Mouse (Mus musculus) midbrain, postnatal 0 days (tissue): ENCODE data around the gene Adgrg7. TPM values are rescaled to one million over a fixed set of nuclear protein-coding genes. Genes with fewer than 3 reads are reported as not detected.

Experiments used
- ATAC-seq: fragments of 200-750 bp; cut with Nextera tagmentation; 2 replicates; pipeline ENCODE4 v1.8.0; 2017; ENCODE audit warnings: moderate number of reproducible peaks, mild to moderate bottlenecking, moderate TSS enrichment, moderate library complexity; ENCODE audit not compliant: low FRiP score
- DNase-seq: peaks from one replicate; pipeline ENCODE4 v3.0.0-alpha.2; 2015; ENCODE audit warnings: low spot score
- H3K27ac ChIP-seq: fragments of 300-500 bp; sonication (generic); 2 replicates; pipeline ENCODE4 v1.5.1; 2014; ENCODE audit warnings: low read depth, mild to moderate bottlenecking, low read length, mixed read lengths
- H3K27me3 ChIP-seq: fragments of 300-500 bp; sonication (generic); 2 replicates; pipeline ENCODE4 v1.6.1; 2014; ENCODE audit warnings: low read length, control low read depth, mixed read lengths; ENCODE audit not compliant: insufficient read depth
- H3K36me3 ChIP-seq: fragments of 300-500 bp; sonication (generic); 2 replicates; pipeline ENCODE4 v1.6.1; 2014; ENCODE audit warnings: low read length, control low read depth, mixed read lengths; ENCODE audit not compliant: insufficient read depth
- H3K4me1 ChIP-seq: fragments of 300-500 bp; sonication (generic); 2 replicates; pipeline ENCODE4 v1.6.1; 2014; ENCODE audit warnings: mild to moderate bottlenecking, control low read depth, antibody characterized with exemption, low read length, mixed read lengths; ENCODE audit not compliant: insufficient read depth
- H3K4me2 ChIP-seq: fragments of 300-500 bp; sonication (generic); 2 replicates; pipeline ENCODE4 v1.6.1; 2014; ENCODE audit warnings: low read depth, mild to moderate bottlenecking, low read length, mixed read lengths; ENCODE audit not compliant: poor library complexity, severe bottlenecking
- H3K4me3 ChIP-seq: fragments of 300-500 bp; sonication (generic); 2 replicates; pipeline ENCODE4 v1.5.1; 2014; ENCODE audit warnings: low read depth, mild to moderate bottlenecking, low read length, moderate library complexity
- H3K9ac ChIP-seq: fragments of 300-500 bp; sonication (generic); replicated peaks from 2 replicates; pipeline ENCODE4 v1.6.1; 2014; ENCODE audit warnings: mild to moderate bottlenecking, low read length, moderate library complexity, mixed read lengths; ENCODE audit not compliant: poor library complexity, severe bottlenecking
- H3K9me3 ChIP-seq: fragments of 300-500 bp; sonication (generic); 2 replicates; pipeline ENCODE4 v1.6.1; 2016; ENCODE audit warnings: low read length, control low read depth
- CTCF ChIP-seq: IDR thresholded peaks from 2 replicates; pipeline ENCODE4 v1.5.1; 2016; ENCODE audit warnings: antibody characterized with exemption, mild to moderate bottlenecking
- WGBS: fragments of 180-500 bp; shearing (Covaris S2); extraction: QIAGEN DNeasy Blood & Tissue Kit; methylation state at CpG from one replicate; pipeline ENCODE4 v1.1.7; 2014; 5-methylcytosine and 5-hydroxymethylcytosine counted together
- polyA plus RNA-seq: library from polyadenylated mRNA; unstranded; fragments of >200 nt; fragmentation: Nextera tagmentation; extraction: Ambion mirVana; gene quantifications from 2 replicates; pipeline ENCODE4 v1.2.1, GENCODE M21; 2015
- total RNA-seq: library from RNA; depleted of rRNA; stranded (reverse); fragments of >200 nt; gene quantifications from 2 replicates; pipeline ENCODE4 v1.2.3, GENCODE M21; 2014; rRNA removed

Gene Adgrg7
- not detected in 2 replicates for total RNA-seq
- polyA plus RNA-seq = not detected in 2 replicates

- no peaks in the 10 kb centered on the region for H3K4me1 ChIP-seq
- DNase-seq (no peak), ATAC-seq (no peak)
- 76% methylated on average over 8 of the region's 8 CpGs for WGBS
- H3K4me2 ChIP-seq = no peak within 1 kb of the TSS
- no peaks in the 10 kb centered on the region for H3K9me3 ChIP-seq
- H3K27me3 ChIP-seq = no peaks in the 10 kb centered on the region
- no peak for TF ChIP-seq CTCF
- H3K36me3 ChIP-seq = no peaks in the 10 kb centered on the region
- no peak within 1 kb of the TSS for H3K4me3 ChIP-seq
- no peak within 1 kb of the TSS for H3K27ac ChIP-seq
- no peak within 1 kb of the TSS for H3K9ac ChIP-seq
These were observed at the start of gene Adgrg7 for GRCm38 (mm10) chr16:56795481-56796139. Gene Adgrg7 (minus strand): TSS chr16:56795855.

GRCm38 (mm10) chr16:56842988-56843387 is 47.3 kb upstream of the Adgrg7 start:
- H3K4me3 ChIP-seq = no peak overlapping the region
- no peaks in the 10 kb centered on the region for H3K4me1 ChIP-seq
- no peak overlapping the region for H3K4me2 ChIP-seq
- no peak overlapping the region for H3K9ac ChIP-seq
- TF ChIP-seq CTCF = no peak
- no peak overlapping the region for H3K27ac ChIP-seq
- H3K27me3 ChIP-seq = no peaks in the 10 kb centered on the region
- 89% methylated on average over 5 of the region's 5 CpGs for WGBS
- ATAC-seq (no peak), DNase-seq (no peak)
- H3K36me3 ChIP-seq = no peaks in the 10 kb centered on the region
- no peaks in the 10 kb centered on the region for H3K9me3 ChIP-seq

GRCm38 (mm10) chr16:56833312-56833711 is 37.7 kb upstream of the Adgrg7 start:
- no peak overlapping the region for H3K9ac ChIP-seq
- no peak for TF ChIP-seq CTCF
- no peaks in the 10 kb centered on the region for H3K27me3 ChIP-seq
- ATAC-seq = no peak
- DNase-seq = no peak
- WGBS = 98% methylated on average over 1 of the region's 1 CpGs
- H3K4me2 ChIP-seq = no peak overlapping the region
- H3K36me3 ChIP-seq = no peaks in the 10 kb centered on the region
- no peak overlapping the region for H3K27ac ChIP-seq
- no peaks in the 10 kb centered on the region for H3K9me3 ChIP-seq
- no peak overlapping the region for H3K4me3 ChIP-seq
- no peaks in the 10 kb centered on the region for H3K4me1 ChIP-seq

GRCm38 (mm10) chr16:56831986-56832385 is 36.3 kb upstream of the Adgrg7 start:
- TF ChIP-seq CTCF = no peak
- Histone ChIP-seq H3K9me3 (no peaks in the 10 kb centered on the region), H3K4me2 (no peak overlapping the region), H3K9ac (no peak overlapping the region), H3K27ac (no peak overlapping the region), H3K4me1 (no peaks in the 10 kb centered on the region), H3K4me3 (no peak overlapping the region), H3K36me3 (no peaks in the 10 kb centered on the region), H3K27me3 (no peaks in the 10 kb centered on the region)
- DNase-seq (no peak), ATAC-seq (no peak)
- 97% methylated on average over 2 of the region's 2 CpGs for WGBS

- ATAC-seq (no peak), DNase-seq (no peak)
- H3K4me3 ChIP-seq = no peak overlapping the region
- H3K36me3 ChIP-seq = no peaks in the 10 kb centered on the region
- H3K9me3 ChIP-seq = no peaks in the 10 kb centered on the region
- TF ChIP-seq CTCF = no peak
- no peaks in the 10 kb centered on the region for H3K4me1 ChIP-seq
- H3K27ac ChIP-seq = no peak overlapping the region
- 75% methylated on average over 6 of the region's 6 CpGs for WGBS
- H3K4me2 ChIP-seq = no peak overlapping the region
- H3K27me3 ChIP-seq = no peaks in the 10 kb centered on the region
- H3K9ac ChIP-seq = no peak overlapping the region
These were observed 5.9 kb upstream of the Adgrg7 start for GRCm38 (mm10) chr16:56801370-56802109.

GRCm38 (mm10) chr16:56800946-56801345 is 5.3 kb upstream of the Adgrg7 start:
- no peak for TF ChIP-seq CTCF
- Histone ChIP-seq H3K4me2 (no peak overlapping the region), H3K36me3 (no peaks in the 10 kb centered on the region), H3K4me3 (no peak overlapping the region), H3K4me1 (no peaks in the 10 kb centered on the region), H3K9ac (no peak overlapping the region), H3K9me3 (no peaks in the 10 kb centered on the region), H3K27me3 (no peaks in the 10 kb centered on the region), H3K27ac (no peak overlapping the region)
- ATAC-seq (no peak), DNase-seq (no peak)
- whole genome bisulfite sequencing = 85% methylated on average over 7 of the region's 7 CpGs
